Mouse (Mus musculus): ENCODE data around the gene Snap25.

The Snap25 gene

DNA sequence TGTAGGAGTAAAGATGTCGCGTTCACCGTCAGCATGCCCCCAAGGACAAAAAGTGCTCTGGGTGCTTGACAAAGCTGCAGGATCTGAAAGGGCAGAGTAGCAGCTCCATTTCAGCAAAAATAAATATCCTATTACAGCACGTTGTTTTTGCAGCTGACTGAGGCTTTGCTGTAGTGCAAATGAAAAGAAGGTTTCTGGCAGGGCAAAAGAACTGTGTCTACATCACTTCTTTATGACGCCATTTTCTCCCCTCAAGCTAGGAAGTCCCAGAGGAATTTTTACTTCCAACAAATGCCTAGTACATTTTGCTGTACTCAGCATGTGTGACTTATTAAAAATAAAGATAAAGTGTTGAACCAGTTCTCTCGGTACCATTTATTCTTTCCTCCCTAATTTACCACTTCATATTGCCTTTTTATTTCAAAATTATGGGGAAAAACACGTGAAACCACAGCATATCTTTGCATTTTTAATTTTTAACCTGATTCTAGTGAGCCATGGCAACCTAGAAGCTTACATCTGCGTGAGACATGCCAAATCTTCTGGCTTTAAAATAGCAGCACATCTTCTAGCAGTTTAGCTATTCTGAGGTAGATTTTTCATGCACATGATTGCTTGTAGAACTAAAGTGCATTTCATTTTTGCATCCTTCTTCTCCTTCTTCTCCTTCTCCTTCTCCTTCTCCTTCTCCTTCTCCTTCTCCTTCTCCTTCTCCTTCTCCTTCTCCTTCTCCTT, 94.9 kb downstream of the Snap25 start:
- peak in 1 of 2 experiments; percentile 13 for DNase-seq (ENCODE audit: low spot score in 2 of 2)

DNA sequence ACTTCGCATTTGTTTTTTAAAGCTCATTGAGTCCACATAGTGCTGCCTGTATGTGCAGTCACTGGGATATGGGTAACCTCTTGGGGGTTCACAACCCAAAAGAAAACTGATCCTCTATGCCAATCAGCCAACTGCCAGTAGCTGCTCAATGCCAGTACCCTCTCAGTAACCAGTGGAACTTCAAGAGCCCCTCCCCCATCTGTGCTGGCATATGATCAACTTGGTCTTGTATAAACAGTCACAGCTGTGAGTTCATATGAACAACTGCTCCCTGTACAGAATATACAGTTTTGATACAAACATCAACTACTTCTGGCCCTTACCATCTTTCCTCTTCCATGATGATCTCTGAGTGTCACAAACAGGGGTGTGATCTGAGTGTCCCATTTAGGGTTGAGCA, 98.1 kb downstream of the Snap25 start:
- no peak for DNase-seq (ENCODE audit: low spot score in 2 of 2)

- peak in 1 of 2 experiments; percentile 39 for DNase-seq (ENCODE audit: low spot score in 2 of 2)
Measured at GRCm38 (mm10) chr2:136816717-136817400, 103.6 kb downstream of the Snap25 start.

DNA sequence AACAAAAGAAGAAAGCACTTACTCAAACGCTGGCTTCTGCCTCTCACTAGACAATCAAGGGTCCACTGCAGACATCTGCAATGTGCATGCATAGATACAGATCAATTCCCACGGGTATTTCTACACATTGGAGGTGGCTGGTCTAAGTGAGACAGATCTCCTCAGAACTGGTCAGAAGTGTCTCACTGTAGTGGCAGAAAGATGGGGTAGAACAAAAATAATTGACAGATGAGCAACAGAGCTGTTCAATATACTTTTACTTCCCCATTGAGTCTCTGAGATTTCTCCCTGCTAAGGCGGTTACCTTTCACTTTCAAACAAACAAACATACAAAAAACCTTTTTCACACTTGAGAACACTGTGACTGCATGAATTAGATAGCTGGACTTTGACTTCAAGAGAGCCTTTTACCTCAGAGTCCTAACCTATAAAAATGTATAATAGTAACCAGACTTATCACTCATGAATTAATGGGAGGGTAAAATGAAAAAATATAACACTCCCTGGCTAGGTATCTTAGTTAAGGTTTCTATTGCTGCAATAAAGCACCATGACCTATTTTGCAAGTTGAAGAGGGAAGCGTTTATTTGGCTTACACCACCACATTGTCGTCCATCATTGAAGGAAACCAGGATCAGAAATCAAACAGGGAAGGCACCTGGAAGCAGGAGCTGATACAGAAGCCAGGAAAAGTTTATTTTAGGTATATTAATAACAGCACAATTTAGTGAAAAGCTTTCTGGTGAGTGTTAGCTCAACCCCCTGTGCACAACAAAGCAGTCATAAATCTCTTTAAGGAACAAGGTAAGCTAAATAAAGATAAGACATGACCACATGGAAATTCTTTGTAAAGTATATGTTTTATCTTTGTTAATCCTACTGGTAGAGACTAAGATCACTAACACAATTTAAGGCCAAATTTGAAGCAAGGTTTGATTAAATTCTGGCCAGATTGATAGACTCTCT, 110.8 kb downstream of the Snap25 start:
- DNase-seq (ENCODE audit: low spot score in 2 of 2) = no peak

DNA sequence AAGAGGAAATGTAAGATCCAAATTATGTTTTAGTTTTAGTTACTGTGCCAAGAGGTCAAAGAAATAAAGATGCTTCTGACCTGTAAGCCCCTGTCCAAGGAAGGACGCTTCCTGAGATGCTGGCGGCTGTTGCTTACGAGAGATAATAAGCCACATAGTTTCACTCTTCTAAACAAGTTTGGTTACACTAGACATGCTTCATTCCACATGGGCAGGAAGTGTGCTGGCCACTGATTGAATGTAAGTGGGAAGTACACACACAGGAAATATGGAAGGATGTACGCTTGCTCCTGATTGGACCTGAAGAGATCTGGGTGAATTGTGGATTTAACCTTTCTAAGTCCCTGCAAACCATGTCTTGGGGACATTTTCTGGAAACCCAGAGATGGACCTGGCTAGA, 114.4 kb downstream of the Snap25 start:
- DNase-seq (ENCODE audit: low spot score in 2 of 2) = no peak
